ENCODE assay signal across 12 mouse cellular contexts in the genomic region with DNA sequence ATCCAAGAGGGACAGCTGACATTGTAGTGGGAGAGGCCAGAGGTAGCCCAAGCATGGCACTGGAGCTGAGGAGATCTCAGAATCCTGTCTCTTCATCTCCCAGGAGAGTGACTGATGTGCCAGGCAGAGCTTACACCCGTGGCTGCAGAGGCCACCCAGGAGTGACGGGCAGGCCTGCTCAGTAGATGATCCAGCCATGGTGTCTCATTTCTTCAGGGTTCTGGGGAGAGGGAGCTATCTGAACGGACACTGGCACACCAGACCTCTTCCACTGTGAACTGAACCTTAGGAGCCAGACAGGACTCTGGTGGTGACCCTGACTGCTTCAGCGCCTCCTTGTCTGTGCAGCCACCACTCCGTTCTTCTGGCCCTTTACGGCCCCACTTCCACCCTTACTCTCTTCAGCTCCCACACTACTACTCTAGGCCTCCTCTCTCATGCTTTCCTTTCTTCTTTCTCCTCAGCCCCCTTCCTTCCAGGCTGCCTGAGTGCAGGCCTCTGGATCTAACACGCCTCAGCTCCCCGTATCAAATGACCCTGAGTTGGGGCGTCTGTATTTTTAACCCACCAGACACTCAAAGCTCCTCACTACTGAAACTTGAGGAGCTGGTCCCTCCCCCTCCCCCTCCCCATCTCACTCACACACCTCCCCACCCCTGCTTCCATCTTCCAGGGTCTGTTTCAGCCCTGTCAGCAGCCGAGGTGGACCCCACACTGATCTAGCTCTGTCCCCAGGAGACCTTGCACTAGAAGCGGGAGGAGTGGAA. TPM values are rescaled to one million over a fixed set of nuclear protein-coding genes. Genes with fewer than 3 reads are reported as not detected.
DNase-seq lines count a peak whose midpoint lies in the region; ATAC-seq lines count a peak whose summit lies in the region.
"Had no signal": no experiment of that assay in that cellular context is flagged by ENCODE, and none has a peak within 500 bp of the region (broad histone marks: within the 10 kb centered on the region; RNA-seq: fewer than 3 reads in every experiment).

No protein-coding gene starts in this region.

- no peak overlapping the region for H3K9ac ChIP-seq in liver, embryonic 12.5 days
- no peak overlapping the region for H3K9ac ChIP-seq in liver, embryonic 11.5 days (ENCODE audit: low read depth, low read length)
- no peak overlapping the region for H3K9ac ChIP-seq in forebrain, embryonic 15.5 days (replicated peaks)
- no peak overlapping the region for H3K9ac ChIP-seq in limb, embryonic 15.5 days
- H3K9ac ChIP-seq: liver, embryonic 15.5 days had no signal

- peak; percentile 62 for DNase-seq in gastrocnemius, adult 18-20 months (ENCODE audit: low spot score)
- DNase-seq in gastrocnemius, postnatal 4 days (ENCODE audit: low spot score in 2 of 2): no peak
- no peak for DNase-seq in liver, embryonic 11.5 days (ENCODE audit: low spot score)
- no peak for DNase-seq in left cerebral cortex, postnatal 4 days
- DNase-seq in cerebellum, postnatal 14 days: no peak
- DNase-seq: kidney, postnatal 10 days had no signal

- H3K4me3 ChIP-seq in liver, embryonic 12.5 days: no peak overlapping the region
- H3K4me3 ChIP-seq in liver, embryonic 11.5 days (ENCODE audit: low read depth, low read length): no peak overlapping the region
- H3K4me3 ChIP-seq in forebrain, embryonic 15.5 days: no peak overlapping the region
- no peak overlapping the region for H3K4me3 ChIP-seq in limb, embryonic 15.5 days
- H3K4me3 ChIP-seq: liver, embryonic 15.5 days had no signal

- H3K9me3 ChIP-seq in liver, embryonic 12.5 days (replicated peaks): no peaks in the 10 kb centered on the region
- H3K9me3 ChIP-seq in liver, embryonic 11.5 days (ENCODE audit: control insufficient read depth, low read length): no peaks in the 10 kb centered on the region
- no peaks in the 10 kb centered on the region for H3K9me3 ChIP-seq in forebrain, embryonic 15.5 days
- no peaks in the 10 kb centered on the region for H3K9me3 ChIP-seq in limb, embryonic 15.5 days
- H3K9me3 ChIP-seq: liver, embryonic 15.5 days had no signal

- H3K27ac ChIP-seq in liver, embryonic 12.5 days: 0 out of 2 replicates have a peak overlapping the region, but pooled peaks have one; percentile 11
- no peak overlapping the region for H3K27ac ChIP-seq in liver, embryonic 11.5 days (ENCODE audit: low read depth, low read length)
- H3K27ac ChIP-seq in forebrain, embryonic 15.5 days (replicated peaks): peak overlapping the region; percentile 75
- H3K27ac ChIP-seq in limb, embryonic 15.5 days: peak overlapping the region; percentile 87
- H3K27ac ChIP-seq: liver, embryonic 15.5 days had no signal

- ATAC-seq in liver, embryonic 12.5 days: no peak
- ATAC-seq in liver, embryonic 11.5 days (replicated peaks; ENCODE audit: low FRiP score): no peak
- no peak for ATAC-seq in forebrain, embryonic 15.5 days (replicated peaks)
- peak; percentile 58 for ATAC-seq in limb, embryonic 15.5 days (ENCODE audit: insufficient number of reproducible peaks, low FRiP score, low TSS enrichment, low read depth)

- H3K4me2 ChIP-seq in liver, embryonic 12.5 days: no peak overlapping the region
- H3K4me2 ChIP-seq in liver, embryonic 11.5 days: no peak overlapping the region
- no peak overlapping the region for H3K4me2 ChIP-seq in forebrain, embryonic 15.5 days (replicated peaks)
- H3K4me2 ChIP-seq in limb, embryonic 15.5 days: no peak overlapping the region
- H3K4me2 ChIP-seq: liver, embryonic 15.5 days had no signal

- peaks cover 11% of the 10 kb centered on the region for H3K4me1 ChIP-seq in liver, embryonic 12.5 days
- H3K4me1 ChIP-seq in liver, embryonic 11.5 days (replicated peaks; ENCODE audit: control insufficient read depth, insufficient read depth, low read length): peaks cover 3% of the 10 kb centered on the region
- H3K4me1 ChIP-seq in forebrain, embryonic 15.5 days: peaks cover 54% of the 10 kb centered on the region
- peaks cover 51% of the 10 kb centered on the region for H3K4me1 ChIP-seq in limb, embryonic 15.5 days

- no peaks in the 10 kb centered on the region for H3K27me3 ChIP-seq in liver, embryonic 12.5 days (replicated peaks)
- no peaks in the 10 kb centered on the region for H3K27me3 ChIP-seq in liver, embryonic 11.5 days (replicated peaks; ENCODE audit: control insufficient read depth, insufficient read depth, low read length)
- H3K27me3 ChIP-seq in forebrain, embryonic 15.5 days: no peaks in the 10 kb centered on the region
- no peaks in the 10 kb centered on the region for H3K27me3 ChIP-seq in limb, embryonic 15.5 days
- H3K27me3 ChIP-seq: liver, embryonic 15.5 days had no signal

- H3K36me3 ChIP-seq in liver, embryonic 12.5 days: no peaks in the 10 kb centered on the region
- H3K36me3 ChIP-seq in liver, embryonic 11.5 days (ENCODE audit: control insufficient read depth, insufficient read depth, low read length): no peaks in the 10 kb centered on the region
- H3K36me3 ChIP-seq in forebrain, embryonic 15.5 days: no peaks in the 10 kb centered on the region
- H3K36me3 ChIP-seq in limb, embryonic 15.5 days: no peaks in the 10 kb centered on the region
- H3K36me3 ChIP-seq: liver, embryonic 15.5 days had no signal

- 63% methylated on average over 11 of the region's 11 CpGs for WGBS in liver, embryonic 12.5 days (ENCODE audit: insufficient replicate concordance)
- 49% methylated on average over 11 of the region's 11 CpGs for WGBS in liver, embryonic 11.5 days
- WGBS in forebrain, embryonic 15.5 days: 40% methylated on average over 11 of the region's 11 CpGs
- 27% methylated on average over 11 of the region's 11 CpGs for WGBS in limb, embryonic 15.5 days

- intact Hi-C loops in left cerebral cortex, postnatal 4 days (cut with DNase I): no loop called here

RNA-seq across cellular contexts. Expression of a gene that starts 1.8 kb away (rescaled TPM):
- total RNA-seq in gastrocnemius, adult 18-20 months (2021): 1,000 to 10,000 TPM; 2,670 to 3,214 TPM
- total RNA-seq in gastrocnemius, postnatal 4 days (2021): 1,000 to 10,000 TPM; 2,015 to 2,024 TPM
- polyA plus RNA-seq in liver, embryonic 12.5 days (2016; fragmentation: Nextera tagmentation; extraction: Ambion mirVana): 0.08 and 0.32 TPM in 2 replicates
- 2.2 and 4.1 TPM in 2 replicates for polyA plus RNA-seq in liver, embryonic 11.5 days (2014; fragmentation: Nextera tagmentation; extraction: Ambion mirVana)
- 6.2 and 6.4 TPM in 2 replicates for polyA plus RNA-seq in forebrain, embryonic 15.5 days (2015; fragmentation: Nextera tagmentation; extraction: Ambion mirVana)
- polyA plus RNA-seq in limb, embryonic 15.5 days (2015; fragmentation: Nextera tagmentation; extraction: Ambion mirVana): 18.0 and 55.9 TPM in 2 replicates
- total RNA-seq in left cerebral cortex, postnatal 4 days (2021): under 1 TPM; 0.62 to 0.82 TPM

RNA-seq across cellular contexts. Expression of a gene that starts 14.9 kb away (rescaled TPM):
- total RNA-seq in gastrocnemius, adult 18-20 months (2021): 10 to 100 TPM; 20.2 to 33.2 TPM
- total RNA-seq in gastrocnemius, postnatal 4 days (2021): 100 to 1,000 TPM; 113 TPM
- polyA plus RNA-seq in liver, embryonic 12.5 days (2016; fragmentation: Nextera tagmentation; extraction: Ambion mirVana): 25.7 and 26.0 TPM in 2 replicates
- polyA plus RNA-seq in liver, embryonic 11.5 days (2014; fragmentation: Nextera tagmentation; extraction: Ambion mirVana): 43.4 and 44.8 TPM in 2 replicates
- 462 and 488 TPM in 2 replicates for polyA plus RNA-seq in forebrain, embryonic 15.5 days (2015; fragmentation: Nextera tagmentation; extraction: Ambion mirVana)
- polyA plus RNA-seq in limb, embryonic 15.5 days (2015; fragmentation: Nextera tagmentation; extraction: Ambion mirVana): 136 and 153 TPM in 2 replicates
- total RNA-seq in left cerebral cortex, postnatal 4 days (2021): 100 to 1,000 TPM; 314 to 321 TPM

RNA-seq across cellular contexts. Expression of a gene that starts 36.7 kb away (rescaled TPM):
- total RNA-seq in gastrocnemius, adult 18-20 months (2021): under 1 TPM; 0.40 to 0.43 TPM
- under 1 TPM; 0.17 to 0.18 TPM for total RNA-seq in gastrocnemius, postnatal 4 days (2021)
- polyA plus RNA-seq in liver, embryonic 12.5 days (2016; fragmentation: Nextera tagmentation; extraction: Ambion mirVana): not detected in 2 replicates
- polyA plus RNA-seq in liver, embryonic 11.5 days (2014; fragmentation: Nextera tagmentation; extraction: Ambion mirVana): not detected in 2 replicates
- 0.09 and 0.10 TPM in 2 replicates for polyA plus RNA-seq in forebrain, embryonic 15.5 days (2015; fragmentation: Nextera tagmentation; extraction: Ambion mirVana)
- polyA plus RNA-seq in limb, embryonic 15.5 days (2015; fragmentation: Nextera tagmentation; extraction: Ambion mirVana): not detected in 2 replicates
- total RNA-seq in left cerebral cortex, postnatal 4 days (2021): under 1 TPM in 1 of 2 experiments, not detected in 1; 0.58 TPM
- polyA plus RNA-seq: cortical plate, adult 2 months; neural tube, embryonic 14.5 days had no signal

RNA-seq across cellular contexts. Expression of a gene that starts 40.0 kb away (rescaled TPM):
- total RNA-seq in gastrocnemius, adult 18-20 months (2021): 10 to 100 TPM in 1 of 2 experiments, 1 to 10 TPM in 1; 7.6 to 10.6 TPM
- total RNA-seq in gastrocnemius, postnatal 4 days (2021): 10 to 100 TPM; 24.8 to 26.9 TPM
- polyA plus RNA-seq in liver, embryonic 12.5 days (2016; fragmentation: Nextera tagmentation; extraction: Ambion mirVana): 19.0 and 20.5 TPM in 2 replicates
- 32.9 and 33.9 TPM in 2 replicates for polyA plus RNA-seq in liver, embryonic 11.5 days (2014; fragmentation: Nextera tagmentation; extraction: Ambion mirVana)
- 137 and 162 TPM in 2 replicates for polyA plus RNA-seq in forebrain, embryonic 15.5 days (2015; fragmentation: Nextera tagmentation; extraction: Ambion mirVana)
- polyA plus RNA-seq in limb, embryonic 15.5 days (2015; fragmentation: Nextera tagmentation; extraction: Ambion mirVana): 51.4 and 62.7 TPM in 2 replicates
- total RNA-seq in left cerebral cortex, postnatal 4 days (2021): 100 to 1,000 TPM; 157 to 165 TPM
